Mouse (Mus musculus): ENCODE measurements at regions not wholly inside any gene's neighbourhood (a gene's known extent, or its start where the extent isn't known, plus 50 kb on each side); places are given as distances from the start of the nearest gene placed in this dataset.
A peak's percentile ranks its signal among the peaks of the same experiment; 100 is the strongest.
"Not testable (repeated sequence)": the region's sequence is repeated elsewhere in the genome, so short reads cannot be mapped to it uniquely, and the experiment has no call there.

DNA sequence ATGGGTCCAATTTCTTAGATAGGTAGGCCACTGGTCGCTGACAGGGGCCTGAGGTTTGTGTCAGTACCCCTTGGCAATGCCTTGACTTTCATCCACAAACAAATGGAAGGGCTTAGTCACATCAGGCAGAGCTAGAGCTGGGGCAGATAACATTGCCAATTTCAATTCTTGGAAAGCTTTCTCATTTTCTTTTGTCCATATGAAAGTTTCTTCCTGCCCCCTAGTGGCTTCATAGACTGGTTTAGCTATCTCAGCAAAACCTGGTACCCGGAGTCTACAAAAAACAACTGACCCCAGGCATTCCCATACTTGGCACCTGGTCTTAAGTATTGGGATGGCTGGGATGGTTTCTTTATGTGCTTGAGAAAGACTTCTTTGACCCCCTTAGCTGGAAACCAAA is 161.4 kb upstream of the Thpo start:
- H3K4me1 ChIP-seq (replicated peaks; ENCODE audit: control insufficient read depth, insufficient read depth, low read length): no peaks in the 10 kb centered on the region
- no peak overlapping the region for H3K9ac ChIP-seq
- H3K4me3 ChIP-seq (replicated peaks; ENCODE audit: low read length): no peak overlapping the region
- H3K27me3 ChIP-seq (ENCODE audit: control insufficient read depth, insufficient read depth, low read length): no peaks in the 10 kb centered on the region
- ATAC-seq (ENCODE audit: low FRiP score) (no peak), DNase-seq (ENCODE audit: low spot score) (peak; percentile 44)
- H3K4me2 ChIP-seq (replicated peaks): no peak overlapping the region
- WGBS: 62% methylated on average over 2 of the region's 2 CpGs
- no peaks in the 10 kb centered on the region for H3K36me3 ChIP-seq (replicated peaks; ENCODE audit: control insufficient read depth, insufficient read depth)
- H3K27ac ChIP-seq: no peak overlapping the region
- no peaks in the 10 kb centered on the region for H3K9me3 ChIP-seq (ENCODE audit: control insufficient read depth, low read length)

DNA sequence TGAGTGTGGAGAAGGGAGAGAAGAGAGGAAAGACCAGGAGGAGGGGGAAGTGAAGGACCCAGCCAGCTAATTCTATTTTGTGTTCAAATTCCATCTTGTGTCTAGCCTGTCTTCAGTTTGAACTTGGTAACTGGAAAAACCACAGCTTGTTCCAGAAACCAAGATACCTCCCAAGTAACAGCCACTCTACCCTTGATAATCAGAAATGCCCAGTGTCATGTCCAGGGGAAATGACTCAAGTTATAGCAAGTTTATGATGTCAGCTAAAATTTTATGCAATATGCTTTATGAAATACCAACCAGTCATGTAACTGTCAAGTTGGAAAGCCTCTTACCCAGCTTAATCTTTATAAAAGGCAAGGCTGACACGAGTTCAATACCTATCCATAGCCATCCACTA is 137.4 kb upstream of the Thpo start:
- WGBS: 45% methylated on average over 1 of the region's 1 CpGs
- ATAC-seq (ENCODE audit: low FRiP score): no peak

DNA sequence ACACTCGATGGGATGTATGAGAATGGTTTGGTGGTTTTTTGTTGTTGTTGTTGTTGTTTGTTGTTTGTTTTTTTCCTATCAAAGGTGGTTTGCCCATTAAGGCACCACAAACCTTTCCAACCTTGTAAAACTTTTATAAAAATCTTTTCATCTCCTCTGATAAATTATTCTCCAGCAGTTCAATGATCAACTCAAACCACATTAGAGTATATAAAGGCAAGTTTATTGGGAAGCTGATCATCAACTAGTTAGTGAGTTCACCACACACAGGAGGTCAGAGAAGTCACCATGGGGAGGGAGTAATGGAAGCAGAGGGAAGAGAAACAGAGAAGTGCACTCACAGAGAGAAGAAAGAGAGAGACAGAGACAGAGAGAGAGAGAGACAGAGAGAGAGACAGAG is 132.5 kb upstream of the Thpo start:
- no peak for ATAC-seq (ENCODE audit: low FRiP score)
- H3K4me1 ChIP-seq (replicated peaks; ENCODE audit: control insufficient read depth, insufficient read depth, low read length): no peaks in the 10 kb centered on the region
- 88% methylated on average over 1 of the region's 1 CpGs for WGBS

More for the DNA sequence above, 137.4 kb upstream of the Thpo start:
- H3K9ac ChIP-seq: no peak overlapping the region
- H3K4me3 ChIP-seq (replicated peaks; ENCODE audit: low read length): no peak overlapping the region
- H3K27ac ChIP-seq: no peak overlapping the region
- H3K9me3 ChIP-seq (ENCODE audit: control insufficient read depth, low read length): no peaks in the 10 kb centered on the region
- DNase-seq (ENCODE audit: low spot score): no peak
- no peaks in the 10 kb centered on the region for H3K27me3 ChIP-seq (ENCODE audit: control insufficient read depth, insufficient read depth, low read length)
- no peak overlapping the region for H3K4me2 ChIP-seq (replicated peaks)
- no peaks in the 10 kb centered on the region for H3K4me1 ChIP-seq (replicated peaks; ENCODE audit: control insufficient read depth, insufficient read depth, low read length)
- no peaks in the 10 kb centered on the region for H3K36me3 ChIP-seq (replicated peaks; ENCODE audit: control insufficient read depth, insufficient read depth)

DNA sequence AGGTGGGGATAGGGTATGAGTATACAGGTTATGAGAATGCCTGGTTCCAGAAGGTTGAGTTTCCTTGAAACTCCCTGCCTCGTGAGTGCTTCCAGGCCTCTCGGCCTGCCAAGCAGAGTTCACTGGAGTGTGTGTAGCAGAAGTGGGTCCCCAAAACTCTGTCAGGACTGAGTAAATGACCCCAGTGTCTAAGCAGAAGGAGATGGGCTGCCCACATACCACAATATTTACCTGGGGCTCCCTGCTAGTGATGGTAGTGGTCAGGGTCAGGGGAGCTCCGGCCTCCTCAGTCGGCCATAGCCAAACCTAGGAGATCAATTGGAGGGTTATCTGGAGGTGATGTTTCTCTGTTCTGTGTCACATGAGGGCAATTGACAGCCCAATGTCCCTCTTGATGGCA is 126.9 kb upstream of the Thpo start:
- no peak overlapping the region for H3K4me2 ChIP-seq (replicated peaks)
- ATAC-seq (ENCODE audit: low FRiP score) (no peak), DNase-seq (ENCODE audit: low spot score) (no peak)
- no peaks in the 10 kb centered on the region for H3K27me3 ChIP-seq (ENCODE audit: control insufficient read depth, insufficient read depth, low read length)
- no peaks in the 10 kb centered on the region for H3K4me1 ChIP-seq (replicated peaks; ENCODE audit: control insufficient read depth, insufficient read depth, low read length)
- no peaks in the 10 kb centered on the region for H3K36me3 ChIP-seq (replicated peaks; ENCODE audit: control insufficient read depth, insufficient read depth)
- H3K9ac ChIP-seq: no peak overlapping the region
- H3K9me3 ChIP-seq (ENCODE audit: control insufficient read depth, low read length): no peaks in the 10 kb centered on the region
- H3K27ac ChIP-seq: no peak overlapping the region
- H3K4me3 ChIP-seq (replicated peaks; ENCODE audit: low read length): no peak overlapping the region
- 98% methylated on average over 4 of the region's 4 CpGs for WGBS

More for the DNA sequence above, 132.5 kb upstream of the Thpo start:
- Histone ChIP-seq H3K27me3 (ENCODE audit: control insufficient read depth, insufficient read depth, low read length) (no peaks in the 10 kb centered on the region), H3K4me3 (replicated peaks; ENCODE audit: low read length) (no peak overlapping the region), H3K27ac (no peak overlapping the region), H3K36me3 (replicated peaks; ENCODE audit: control insufficient read depth, insufficient read depth) (no peaks in the 10 kb centered on the region), H3K9me3 (ENCODE audit: control insufficient read depth, low read length) (no peaks in the 10 kb centered on the region), H3K4me2 (replicated peaks) (no peak overlapping the region), H3K9ac (no peak overlapping the region)
- no peak for DNase-seq (ENCODE audit: low spot score)

DNA sequence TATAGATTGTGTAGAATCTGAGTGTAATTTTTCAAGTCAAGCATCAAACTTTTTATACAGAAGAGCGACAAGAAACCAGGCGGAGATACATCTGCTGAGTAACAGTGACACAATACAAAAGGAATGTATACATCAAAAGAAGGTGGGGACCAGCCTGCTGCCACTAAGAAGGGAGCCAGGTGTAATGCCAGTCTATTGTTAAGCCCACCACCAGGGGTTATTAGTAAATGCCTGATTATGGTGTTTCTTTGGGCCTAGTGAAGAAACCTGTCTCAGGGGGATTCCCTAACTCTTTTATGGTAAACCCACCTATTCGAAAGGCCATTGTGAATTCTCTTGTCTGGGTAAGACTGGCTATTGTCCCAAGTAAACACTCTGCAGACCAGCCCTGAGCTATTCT is 126.3 kb upstream of the Thpo start:
- not testable (repeated sequence) for H3K4me1 ChIP-seq (replicated peaks; ENCODE audit: control insufficient read depth, insufficient read depth, low read length); H3K9me3 ChIP-seq (ENCODE audit: control insufficient read depth, low read length)

DNA sequence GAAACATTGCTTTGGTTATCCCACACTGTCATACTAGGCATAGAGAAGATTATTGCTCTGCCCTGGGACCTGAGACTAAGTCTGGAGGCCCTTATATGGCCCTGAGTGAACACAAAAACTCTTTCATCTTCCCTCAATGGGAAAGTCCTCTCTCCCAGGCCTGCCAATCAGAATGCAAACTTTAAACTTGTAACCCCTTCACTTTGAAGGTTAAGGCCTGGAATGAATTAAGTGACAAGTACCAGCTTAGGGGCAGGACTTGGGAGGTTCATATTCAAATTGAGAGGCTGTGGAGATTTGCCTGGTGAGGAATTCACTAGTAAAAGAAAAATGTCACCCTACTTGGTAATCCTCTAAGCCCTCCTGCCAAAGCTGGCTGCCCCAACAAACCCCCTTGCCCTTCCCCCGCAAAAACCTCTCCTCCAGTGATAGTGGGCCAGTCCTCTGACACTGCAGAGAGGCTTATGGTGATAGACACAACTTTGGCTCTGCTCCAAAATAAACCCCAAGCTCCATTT is 120.4 kb upstream of the Thpo start:
- Histone ChIP-seq H3K27me3 (ENCODE audit: control insufficient read depth, insufficient read depth, low read length) (no peaks in the 10 kb centered on the region), H3K4me3 (replicated peaks; ENCODE audit: low read length) (no peak overlapping the region), H3K9ac (no peak overlapping the region), H3K4me1 (replicated peaks; ENCODE audit: control insufficient read depth, insufficient read depth, low read length) (no peaks in the 10 kb centered on the region), H3K4me2 (replicated peaks) (no peak overlapping the region), H3K36me3 (replicated peaks; ENCODE audit: control insufficient read depth, insufficient read depth) (no peaks in the 10 kb centered on the region), H3K27ac (no peak overlapping the region), H3K9me3 (ENCODE audit: control insufficient read depth, low read length) (no peaks in the 10 kb centered on the region)
- ATAC-seq (ENCODE audit: low FRiP score): no peak
- DNase-seq (ENCODE audit: low spot score): no peak
- WGBS: 76% methylated on average over 1 of the region's 1 CpGs

More for the DNA sequence above, 126.3 kb upstream of the Thpo start:
- not testable (repeated sequence) for ATAC-seq (ENCODE audit: low FRiP score); H3K4me2 ChIP-seq (replicated peaks); H3K36me3 ChIP-seq (replicated peaks; ENCODE audit: control insufficient read depth, insufficient read depth); H3K27ac ChIP-seq; H3K9ac ChIP-seq; DNase-seq (ENCODE audit: low spot score); H3K4me3 ChIP-seq (replicated peaks; ENCODE audit: low read length); H3K27me3 ChIP-seq (ENCODE audit: control insufficient read depth, insufficient read depth, low read length)
- WGBS: 90% methylated on average over 3 of the region's 3 CpGs

DNA sequence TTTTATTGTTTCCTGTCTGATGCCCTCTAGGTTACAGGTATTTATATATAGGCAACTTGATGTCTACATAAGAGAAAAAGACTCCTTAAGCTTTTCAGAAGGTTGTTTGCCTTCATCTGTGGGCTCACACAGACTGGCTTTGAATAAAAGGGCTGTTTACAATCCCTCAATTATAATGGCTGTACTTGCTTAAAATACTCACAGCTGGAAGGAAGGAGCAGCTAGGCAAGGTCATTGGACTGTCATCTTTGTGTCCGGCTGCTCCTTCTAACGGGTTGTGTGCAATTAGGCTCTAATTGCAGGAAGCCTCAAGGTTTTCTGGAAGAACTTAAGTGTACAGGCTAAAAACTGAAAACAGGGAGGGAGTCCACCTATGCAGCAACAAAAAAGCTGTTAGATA is 103.8 kb upstream of the Thpo start:
- H3K4me1 ChIP-seq (replicated peaks; ENCODE audit: control insufficient read depth, insufficient read depth, low read length): no peaks in the 10 kb centered on the region
- no peak overlapping the region for H3K4me2 ChIP-seq (replicated peaks)
- H3K9ac ChIP-seq: no peak overlapping the region
- WGBS: 37% methylated on average over 2 of the region's 2 CpGs
- no peaks in the 10 kb centered on the region for H3K36me3 ChIP-seq (replicated peaks; ENCODE audit: control insufficient read depth, insufficient read depth)
- no peak overlapping the region for H3K27ac ChIP-seq
- ATAC-seq (ENCODE audit: low FRiP score) (no peak), DNase-seq (ENCODE audit: low spot score) (no peak)
- H3K9me3 ChIP-seq (ENCODE audit: control insufficient read depth, low read length): no peaks in the 10 kb centered on the region
- no peaks in the 10 kb centered on the region for H3K27me3 ChIP-seq (ENCODE audit: control insufficient read depth, insufficient read depth, low read length)
- no peak overlapping the region for H3K4me3 ChIP-seq (replicated peaks; ENCODE audit: low read length)

DNA sequence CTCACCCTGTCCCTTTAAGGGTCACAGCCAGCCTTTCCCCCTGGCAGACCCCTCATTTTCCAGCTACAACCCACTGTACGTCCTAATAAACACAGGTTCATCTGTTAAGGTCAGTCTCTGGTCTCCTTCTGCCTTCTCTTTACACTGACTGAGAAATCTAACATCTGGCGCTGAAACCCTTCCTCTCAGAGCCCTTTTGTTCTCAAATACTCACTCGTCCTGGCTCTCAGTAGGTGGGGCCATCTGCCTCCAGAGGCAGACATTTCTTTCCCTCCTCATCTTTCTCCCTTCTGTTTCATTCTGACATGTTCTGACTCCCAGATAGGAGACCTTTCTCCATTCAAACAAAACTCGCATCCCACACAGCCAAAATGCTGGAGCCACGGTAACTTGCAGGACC is 102.6 kb upstream of the Thpo start:
- H3K9ac ChIP-seq: no peak overlapping the region
- no peak for ATAC-seq (ENCODE audit: low FRiP score)
- 17% methylated on average over 5 of the region's 5 CpGs for WGBS

DNA sequence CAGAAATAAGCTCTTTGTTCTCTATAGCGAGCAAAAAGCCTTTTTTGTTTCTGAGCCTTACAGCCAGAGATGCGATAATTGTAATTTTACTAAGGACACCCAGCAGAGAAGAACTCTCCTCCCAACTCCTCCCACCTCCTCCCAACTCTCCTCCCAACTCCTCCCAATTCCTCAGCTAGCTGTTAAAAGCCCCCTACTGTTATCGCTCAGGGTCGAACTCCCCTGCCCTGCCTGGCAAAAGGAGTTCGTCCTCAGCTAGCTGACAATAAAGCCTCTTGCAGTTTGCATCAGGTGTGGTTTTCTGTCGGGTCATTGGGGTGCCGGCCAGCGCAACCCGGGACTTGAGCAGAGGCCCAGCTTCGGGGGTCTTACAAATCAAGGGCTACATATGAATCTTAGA is 99.5 kb upstream of the Thpo start:
- 77% methylated on average over 10 of the region's 10 CpGs for WGBS
- H3K4me2 ChIP-seq (replicated peaks); H3K4me1 ChIP-seq (replicated peaks; ENCODE audit: control insufficient read depth, insufficient read depth, low read length); DNase-seq (ENCODE audit: low spot score); H3K27ac ChIP-seq; H3K27me3 ChIP-seq (ENCODE audit: control insufficient read depth, insufficient read depth, low read length); H3K4me3 ChIP-seq (replicated peaks; ENCODE audit: low read length); ATAC-seq (ENCODE audit: low FRiP score); H3K9ac ChIP-seq; H3K9me3 ChIP-seq (ENCODE audit: control insufficient read depth, low read length); H3K36me3 ChIP-seq (replicated peaks; ENCODE audit: control insufficient read depth, insufficient read depth): not testable (repeated sequence)

More for the DNA sequence above, 102.6 kb upstream of the Thpo start:
- H3K9me3 ChIP-seq (ENCODE audit: control insufficient read depth, low read length): no peaks in the 10 kb centered on the region
- no peaks in the 10 kb centered on the region for H3K27me3 ChIP-seq (ENCODE audit: control insufficient read depth, insufficient read depth, low read length)
- H3K36me3 ChIP-seq (replicated peaks; ENCODE audit: control insufficient read depth, insufficient read depth): no peaks in the 10 kb centered on the region
- no peak for DNase-seq (ENCODE audit: low spot score)
- no peak overlapping the region for H3K4me2 ChIP-seq (replicated peaks)
- H3K4me1 ChIP-seq (replicated peaks; ENCODE audit: control insufficient read depth, insufficient read depth, low read length): no peaks in the 10 kb centered on the region
- no peak overlapping the region for H3K27ac ChIP-seq
- no peak overlapping the region for H3K4me3 ChIP-seq (replicated peaks; ENCODE audit: low read length)

DNA sequence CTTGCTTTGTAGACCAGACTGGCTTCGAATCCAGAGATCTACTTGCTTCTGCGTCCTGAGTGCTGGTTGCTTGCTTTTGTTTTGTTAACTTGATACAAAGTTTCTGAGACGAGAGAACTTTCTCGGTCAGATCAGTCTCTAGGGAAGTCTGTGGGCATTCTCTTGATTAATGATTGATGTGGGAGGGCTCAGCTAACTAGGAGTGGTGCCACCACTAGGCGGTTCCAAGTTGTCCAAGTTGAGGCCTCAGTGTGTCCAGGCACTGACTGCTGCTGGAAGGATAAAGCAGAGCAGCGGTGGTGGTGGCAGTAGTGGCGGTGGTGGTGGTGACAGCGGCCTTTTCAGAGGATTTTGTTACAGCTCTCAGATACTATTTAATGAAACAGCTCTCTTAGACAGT is 99.0 kb upstream of the Thpo start:
- DNase-seq (ENCODE audit: low spot score) (no peak), ATAC-seq (ENCODE audit: low FRiP score) (no peak)
- 84% methylated on average over 8 of the region's 8 CpGs for WGBS
- Histone ChIP-seq H3K9ac (no peak overlapping the region), H3K4me2 (replicated peaks) (no peak overlapping the region), H3K36me3 (replicated peaks; ENCODE audit: control insufficient read depth, insufficient read depth) (no peaks in the 10 kb centered on the region), H3K9me3 (ENCODE audit: control insufficient read depth, low read length) (no peaks in the 10 kb centered on the region), H3K4me1 (replicated peaks; ENCODE audit: control insufficient read depth, insufficient read depth, low read length) (no peaks in the 10 kb centered on the region), H3K27ac (no peak overlapping the region), H3K27me3 (ENCODE audit: control insufficient read depth, insufficient read depth, low read length) (no peaks in the 10 kb centered on the region), H3K4me3 (replicated peaks; ENCODE audit: low read length) (no peak overlapping the region)
